Mouse (Mus musculus): ENCODE data around the gene 2610001J05Rik.
"Not testable (repeated sequence)": the region's sequence is repeated elsewhere in the genome, so short reads cannot be mapped to it uniquely, and the experiment has no call there.

The 2610001J05Rik gene

GRCm38 (mm10) chr6:13870919-13871624 lies at the start of gene 2610001J05Rik:
Gene 2610001J05Rik (minus strand): TSS chr6:13871518.
- DNase-seq (ENCODE audit: low read depth, low spot score), result peak; percentile 92

DNA sequence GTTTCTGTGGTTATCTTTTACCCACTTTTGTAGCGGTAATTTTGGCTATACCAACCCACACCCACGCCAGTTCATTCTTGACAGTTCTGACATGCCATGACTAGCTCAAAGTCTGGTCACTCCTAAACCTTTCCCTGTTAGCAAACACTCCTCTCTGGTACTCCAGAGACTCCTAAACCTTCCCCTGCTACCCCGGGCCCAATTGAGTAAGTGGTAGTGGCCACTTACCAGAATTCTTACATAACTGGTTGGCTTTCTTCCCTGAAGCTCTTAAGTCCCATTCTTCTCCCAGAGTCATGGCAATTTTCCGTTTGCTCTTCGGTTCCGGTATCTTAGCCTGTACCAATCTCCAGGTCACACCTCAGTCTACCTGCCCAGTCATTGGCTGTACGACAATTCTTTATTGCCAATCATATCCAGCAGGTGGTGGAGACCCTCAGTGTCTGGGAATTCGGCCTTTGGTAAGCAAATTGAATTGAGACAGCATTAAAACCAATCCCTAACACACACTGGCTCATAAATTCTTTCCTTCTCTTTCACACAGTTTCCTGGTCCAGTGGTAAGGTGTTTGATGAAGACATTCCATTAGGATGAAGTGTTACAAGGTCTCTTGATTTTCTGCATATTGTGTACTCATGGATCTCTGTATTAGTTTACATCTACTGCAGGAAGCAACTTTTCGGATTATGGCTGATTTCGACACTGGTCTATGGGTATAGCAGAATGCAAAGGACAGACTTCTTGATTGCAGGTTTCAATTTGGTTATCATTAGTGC lies 38.6 kb upstream of the 2610001J05Rik start:
- no peak for DNase-seq (ENCODE audit: low read depth, low spot score)

GRCm38 (mm10) chr6:13902941-13903627 lies 31.8 kb upstream of the 2610001J05Rik start:
- DNase-seq (ENCODE audit: low read depth, low spot score), result no peak

DNA sequence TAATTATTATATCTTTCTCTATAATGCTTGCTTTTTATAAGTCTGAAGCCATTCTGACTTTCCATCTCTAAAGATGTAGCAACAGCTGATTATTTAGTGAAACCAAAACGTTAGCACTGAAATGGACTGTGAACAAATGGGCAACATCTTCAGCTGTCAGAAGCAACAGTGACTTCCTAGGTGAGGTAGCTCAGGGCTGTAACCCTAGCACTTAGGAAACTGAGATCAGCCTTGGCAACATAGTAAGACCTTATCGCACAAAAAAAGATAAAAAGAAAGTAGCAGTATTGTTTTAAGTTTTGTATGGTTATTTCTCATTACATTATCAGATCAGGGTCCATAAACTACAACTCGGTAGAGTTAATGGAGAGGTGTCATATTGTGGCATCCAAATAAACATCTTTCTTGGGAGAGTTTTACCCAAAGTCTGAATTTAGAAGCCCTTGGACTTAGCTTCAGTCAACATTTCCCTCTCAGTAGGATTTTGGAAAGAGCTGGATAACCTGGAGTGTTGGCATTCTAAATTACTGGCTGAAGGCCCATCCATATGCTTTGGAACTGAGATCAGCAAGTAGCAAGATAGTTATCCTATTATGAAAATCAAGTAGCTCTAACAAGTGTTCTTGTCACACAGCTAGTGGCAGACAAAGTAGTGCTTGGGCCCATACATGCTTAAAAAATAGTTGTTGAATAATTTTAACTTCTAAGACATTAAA lies 13.7 kb upstream of the 2610001J05Rik start:
- no peak for DNase-seq (ENCODE audit: low read depth, low spot score)

GRCm38 (mm10) chr6:13882919-13883318 lies 11.6 kb upstream of the 2610001J05Rik start:
- no peak for DNase-seq (ENCODE audit: low read depth, low spot score)

DNA sequence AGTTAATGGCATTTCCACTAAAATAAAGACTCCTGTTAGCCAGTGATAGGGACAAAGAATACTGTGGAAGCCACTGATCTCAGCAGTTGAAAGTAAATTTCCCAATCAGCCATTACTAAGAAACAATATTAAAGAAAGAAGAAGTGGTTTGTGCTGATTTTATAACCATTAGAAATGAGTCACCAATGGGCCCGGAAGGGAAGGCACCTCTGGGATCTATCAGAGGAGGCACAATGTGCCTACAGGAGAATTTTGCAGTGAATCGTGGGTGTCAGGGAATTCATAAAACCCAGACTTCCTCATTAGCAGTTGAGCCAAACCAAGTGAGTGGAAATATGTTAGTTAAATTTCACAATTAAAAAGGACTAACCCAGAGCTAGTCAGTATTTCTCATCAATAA lies 2.6 kb upstream of the 2610001J05Rik start:
- DNase-seq (ENCODE audit: low read depth, low spot score), result no peak

DNA sequence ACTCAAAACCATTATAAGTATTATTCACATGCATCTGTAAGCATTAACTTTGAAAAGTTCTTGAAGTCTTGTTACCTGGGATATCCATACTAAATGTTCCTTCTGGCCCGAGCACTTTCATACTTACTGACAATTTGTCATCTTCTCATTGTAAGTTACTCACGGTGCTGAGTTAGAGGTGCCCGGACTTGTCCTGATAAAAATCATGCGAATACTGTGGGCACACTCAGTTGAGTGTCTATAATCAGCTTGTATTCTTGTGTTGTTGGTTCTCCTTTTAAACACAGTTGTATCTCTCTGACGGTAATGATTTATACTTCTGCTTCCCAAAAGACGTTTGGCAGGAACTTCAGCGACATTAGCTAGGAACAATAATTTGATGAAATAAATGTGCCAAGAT lies 758 bp upstream of the 2610001J05Rik start:
- DNase-seq (ENCODE audit: low read depth, low spot score), result no peak

- DNase-seq (ENCODE audit: low read depth, low spot score), result no peak
These were observed 274 bp upstream of the 2610001J05Rik start for GRCm38 (mm10) chr6:13871625-13871958.

DNA sequence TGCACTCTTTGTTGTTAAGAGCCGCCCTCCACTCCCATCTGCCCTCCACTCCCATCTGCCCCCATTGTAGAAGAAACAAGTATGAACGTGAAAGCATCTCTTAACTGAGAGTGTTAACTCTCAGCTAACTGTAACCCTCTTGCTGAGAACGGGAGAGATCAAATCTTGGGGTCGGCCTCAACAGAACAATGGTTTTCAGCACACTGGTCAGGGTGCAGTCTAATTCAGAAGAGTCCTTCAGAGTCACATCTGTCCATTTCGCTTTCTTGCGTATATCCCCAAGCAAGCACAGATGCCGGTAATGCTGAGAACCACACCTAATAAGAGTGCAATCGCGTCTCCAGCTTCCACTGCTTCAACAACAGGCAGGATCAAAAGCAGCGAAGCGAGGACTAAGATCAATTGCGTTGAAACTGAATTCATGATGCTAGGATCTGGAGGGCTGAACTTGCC lies 1.0 kb downstream of the 2610001J05Rik start:
- DNase-seq (ENCODE audit: low read depth, low spot score), result peak; percentile 30

GRCm38 (mm10) chr6:13860596-13860995 lies 10.7 kb downstream of the 2610001J05Rik start:
- no peak for DNase-seq (ENCODE audit: low read depth, low spot score)

DNA sequence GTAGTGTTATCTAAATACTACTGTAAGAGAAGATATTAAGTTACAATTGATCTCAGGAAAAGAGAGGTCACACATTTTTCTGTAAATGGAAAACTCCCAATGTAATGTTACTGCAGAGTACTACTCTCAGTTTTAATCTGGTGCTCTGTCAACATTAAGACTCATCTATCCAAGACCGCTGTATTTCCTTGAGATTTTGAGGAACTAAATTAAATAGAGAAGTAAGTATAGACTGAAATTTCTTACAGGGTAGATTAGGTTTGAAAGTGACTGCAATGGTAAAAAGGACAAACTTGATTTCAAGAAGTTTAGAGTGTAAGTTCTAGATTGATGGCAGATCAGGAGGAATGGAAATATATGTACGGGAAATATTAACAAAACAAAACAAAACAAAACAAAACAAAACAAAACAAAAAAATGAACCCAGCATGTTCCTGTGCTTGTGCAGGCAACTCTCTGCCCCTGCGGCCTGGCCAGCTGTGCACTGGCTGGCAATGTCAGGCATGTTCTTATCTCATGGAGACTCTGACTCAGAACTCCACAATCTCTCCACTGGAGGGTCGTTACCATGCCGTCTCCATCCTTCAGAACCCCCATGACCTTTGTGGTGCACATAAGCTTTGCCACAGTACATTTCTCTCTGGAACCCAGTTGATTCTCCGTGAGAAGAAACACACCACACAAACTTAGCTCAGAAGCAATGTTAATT lies 11.3 kb downstream of the 2610001J05Rik start:
- no peak for DNase-seq (ENCODE audit: low read depth, low spot score)

- DNase-seq (ENCODE audit: low read depth, low spot score), result no peak
These were observed 17.1 kb downstream of the 2610001J05Rik start for GRCm38 (mm10) chr6:13854230-13854629.

- no peak for DNase-seq (ENCODE audit: low read depth, low spot score)
These were observed 18.1 kb downstream of the 2610001J05Rik start for GRCm38 (mm10) chr6:13853244-13853643.

- DNase-seq (ENCODE audit: low read depth, low spot score), result not testable (repeated sequence)
These were observed 25.3 kb downstream of the 2610001J05Rik start for GRCm38 (mm10) chr6:13846031-13846430.

DNA sequence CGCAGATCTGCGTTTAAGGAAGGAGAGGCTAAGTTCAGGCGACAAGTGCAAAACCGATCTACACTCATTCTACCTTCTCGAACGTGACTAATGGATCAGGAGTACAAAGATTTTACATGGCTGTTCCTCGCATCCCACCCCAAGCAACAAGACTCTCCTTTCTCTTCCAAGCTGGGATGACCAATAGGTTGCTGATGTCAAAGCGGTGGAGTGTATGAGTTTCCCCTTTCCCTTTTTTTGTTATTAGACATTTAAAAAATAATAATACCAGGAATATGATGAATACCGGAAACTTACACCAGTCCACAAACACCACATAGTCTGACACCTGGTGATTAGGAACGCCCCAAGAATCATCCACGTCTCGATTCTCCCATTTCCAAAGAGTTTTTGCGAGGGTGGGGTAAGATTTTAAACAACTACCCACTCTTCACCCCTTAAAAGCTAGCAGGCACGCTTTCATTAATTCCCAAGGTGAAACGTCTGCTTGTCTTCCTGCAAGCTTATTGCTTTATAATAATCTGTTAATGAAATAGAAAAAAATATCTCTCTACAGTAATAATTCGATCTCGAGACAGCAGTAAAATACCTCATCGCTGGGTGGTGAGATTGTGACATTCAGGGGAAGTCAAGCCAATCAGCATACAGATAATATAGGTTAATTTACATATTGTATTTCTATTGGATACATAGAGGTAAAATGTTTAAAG lies 31.8 kb downstream of the 2610001J05Rik start, which contains the start of gene Gpr85:
TSS of gene Gpr85 (minus strand) at position 598 of the 710 bp plus-strand sequence.
- DNase-seq (ENCODE audit: low read depth, low spot score), result peak; percentile 25

DNA sequence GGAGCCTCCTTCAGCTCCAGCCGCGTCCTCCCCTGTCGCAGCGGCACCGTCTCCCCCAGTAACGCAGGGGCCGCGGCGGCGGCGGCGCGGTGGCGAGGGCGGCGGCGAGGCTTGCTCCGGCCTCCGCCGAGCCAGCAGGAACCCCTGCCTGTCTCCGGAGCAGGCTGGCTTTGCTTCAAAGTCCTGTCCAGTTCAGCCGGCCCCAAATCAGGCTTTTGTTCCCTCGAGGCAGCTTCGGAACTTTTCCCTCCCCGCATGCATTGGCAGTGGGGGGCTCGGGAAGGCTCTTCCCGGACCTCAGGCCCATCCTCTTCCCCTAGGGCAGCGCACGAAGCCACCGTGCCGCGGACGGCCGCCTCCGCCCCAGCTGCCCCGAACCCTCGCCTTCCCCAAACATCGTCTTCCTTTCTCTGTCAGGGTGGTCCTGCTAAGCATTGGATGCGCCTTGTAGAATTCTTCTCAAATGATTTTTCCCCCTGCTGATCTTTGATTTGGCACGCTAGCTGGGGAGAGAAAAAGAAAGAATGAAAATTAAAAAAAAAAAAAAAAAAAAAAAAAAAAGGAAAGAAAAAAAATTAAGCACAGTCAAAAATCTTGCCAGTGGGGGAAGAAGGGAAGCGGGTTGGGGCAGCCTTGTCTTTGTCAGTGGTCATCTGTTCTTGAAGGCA lies 32.5 kb downstream of the 2610001J05Rik start:
- DNase-seq (ENCODE audit: low read depth, low spot score), result peak; percentile 80

DNA sequence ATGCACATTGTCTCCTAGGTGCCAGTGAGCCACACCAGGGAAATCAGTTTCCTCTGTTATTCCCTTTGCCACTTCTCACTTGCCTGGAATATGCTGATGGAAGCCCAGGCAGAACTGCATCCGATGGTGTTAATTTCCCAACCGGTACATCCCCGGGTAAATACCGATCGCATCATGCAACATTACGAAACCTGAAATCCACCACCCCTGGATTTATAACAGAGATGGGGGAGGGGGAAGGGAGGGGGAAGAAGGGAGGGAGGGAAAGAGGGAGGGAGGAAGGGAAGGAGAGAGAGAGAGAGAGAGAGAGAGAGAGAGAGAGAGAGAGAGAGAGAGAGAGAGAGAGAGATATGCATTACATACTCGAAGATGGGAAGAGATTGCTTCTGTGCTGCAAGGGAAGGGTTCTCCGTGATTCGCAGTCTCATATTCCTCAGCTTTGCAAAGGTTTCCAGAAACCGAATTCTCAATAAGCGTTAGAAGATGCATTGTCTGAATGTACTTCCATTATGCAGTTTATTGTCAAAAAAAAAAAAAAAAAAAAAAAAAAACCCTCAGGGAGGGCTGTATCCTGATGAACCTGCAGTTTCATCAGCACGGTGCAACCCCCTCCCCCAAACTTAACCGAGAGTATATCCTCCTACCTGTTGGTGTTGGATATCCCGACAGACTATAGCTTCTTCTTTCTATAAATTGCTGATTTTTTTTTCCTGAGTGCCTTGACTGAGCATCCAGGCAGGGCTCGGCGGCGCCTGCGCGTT lies 33.2 kb downstream of the 2610001J05Rik start:
- peak; percentile 44 for DNase-seq (ENCODE audit: low read depth, low spot score)

GRCm38 (mm10) chr6:13836967-13837570 lies 34.2 kb downstream of the 2610001J05Rik start:
- no peak for DNase-seq (ENCODE audit: low read depth, low spot score)
